Mouse (Mus musculus) neural tube, embryonic 14.5 days (tissue): ENCODE results near the gene Lmo3. TPM values are rescaled to one million over a fixed set of nuclear protein-coding genes. Genes with fewer than 3 reads are reported as not detected.
A peak's percentile ranks its signal among the peaks of the same experiment; 100 is the strongest.

Experiments used
- ATAC-seq: fragments of 200-750 bp; cut with Nextera tagmentation; 2 replicates; pipeline ENCODE4 v1.8.0; 2017; ENCODE audit warnings: low read depth, mild to moderate bottlenecking, moderate TSS enrichment, moderate library complexity
- H3K27ac ChIP-seq: fragments of 300-500 bp; sonication (generic); 2 replicates; pipeline ENCODE4 v1.5.1; 2014; ENCODE audit warnings: low read depth, mild to moderate bottlenecking, control low read depth, low read length, moderate library complexity, mixed read lengths
- H3K27me3 ChIP-seq: fragments of 300-500 bp; sonication (generic); 2 replicates; pipeline ENCODE4 v1.6.1; 2014; ENCODE audit warnings: low read length; ENCODE audit not compliant: control insufficient read depth, insufficient read depth
- H3K36me3 ChIP-seq: fragments of 300-500 bp; sonication (generic); 2 replicates; pipeline ENCODE4 v1.6.1; 2014; ENCODE audit warnings: low read length, mixed read lengths; ENCODE audit not compliant: control insufficient read depth, insufficient read depth
- H3K4me1 ChIP-seq: fragments of 300-500 bp; sonication (generic); 2 replicates; pipeline ENCODE4 v1.6.1; 2014; ENCODE audit warnings: low read length; ENCODE audit not compliant: control insufficient read depth, insufficient read depth
- H3K4me2 ChIP-seq: fragments of 300-500 bp; sonication (generic); 2 replicates; pipeline ENCODE4 v1.6.1; 2014; ENCODE audit warnings: mild to moderate bottlenecking, low read depth, low read length, control low read depth
- H3K4me3 ChIP-seq: fragments of 300-500 bp; sonication (generic); 2 replicates; pipeline ENCODE4 v1.5.1; 2014; ENCODE audit warnings: low read depth, low read length, control low read depth, mixed read lengths
- H3K9ac ChIP-seq: fragments of 300-500 bp; sonication (generic); replicated peaks from 2 replicates; pipeline ENCODE4 v1.6.1; 2014; ENCODE audit warnings: low read depth, mild to moderate bottlenecking, control low read depth, low read length, mixed read lengths
- H3K9me3 ChIP-seq: fragments of 300-500 bp; sonication (generic); 2 replicates; pipeline ENCODE4 v1.6.1; 2016; ENCODE audit warnings: low read length; ENCODE audit not compliant: control insufficient read depth
- WGBS: fragments of 180-500 bp; shearing (Covaris S2); extraction: QIAGEN DNeasy Blood & Tissue Kit; methylation state at CpG from one replicate; pipeline ENCODE4 v1.1.7; 2014; 5-methylcytosine and 5-hydroxymethylcytosine counted together
- polyA plus RNA-seq: library from polyadenylated mRNA; unstranded; fragments of >200 nt; fragmentation: Nextera tagmentation; extraction: Ambion mirVana; gene quantifications from 2 replicates; pipeline ENCODE4 v1.2.1, GENCODE M21; 2014

Lmo3 gene
- polyA plus RNA-seq, 1 experiment from 2014 or later: 89.8 TPM

GRCm38 (mm10) chr6:138427394-138427793 lies 154.4 kb downstream of the Lmo3 start:
- Histone ChIP-seq H3K4me3 (no peak overlapping the region), H3K9ac (no peak overlapping the region), H3K9me3 (no peaks in the 10 kb centered on the region), H3K36me3 (no peaks in the 10 kb centered on the region), H3K4me2 (no peak overlapping the region), H3K4me1 (peaks cover 14% of the 10 kb centered on the region), H3K27ac (no peak overlapping the region), H3K27me3 (no peaks in the 10 kb centered on the region)
- ATAC-seq: no peak
- WGBS: 5% methylated on average over 6 of the region's 6 CpGs

- Histone ChIP-seq H3K36me3 (no peaks in the 10 kb centered on the region), H3K27me3 (no peaks in the 10 kb centered on the region), H3K4me3 (no peak overlapping the region), H3K9me3 (no peaks in the 10 kb centered on the region), H3K4me2 (no peak overlapping the region), H3K9ac (no peak overlapping the region), H3K27ac (no peak overlapping the region), H3K4me1 (peaks cover 14% of the 10 kb centered on the region)
- ATAC-seq: no peak
- 14% methylated on average over 3 of the region's 3 CpGs for WGBS
These were observed 154.9 kb downstream of the Lmo3 start for GRCm38 (mm10) chr6:138426894-138427293.

DNA sequence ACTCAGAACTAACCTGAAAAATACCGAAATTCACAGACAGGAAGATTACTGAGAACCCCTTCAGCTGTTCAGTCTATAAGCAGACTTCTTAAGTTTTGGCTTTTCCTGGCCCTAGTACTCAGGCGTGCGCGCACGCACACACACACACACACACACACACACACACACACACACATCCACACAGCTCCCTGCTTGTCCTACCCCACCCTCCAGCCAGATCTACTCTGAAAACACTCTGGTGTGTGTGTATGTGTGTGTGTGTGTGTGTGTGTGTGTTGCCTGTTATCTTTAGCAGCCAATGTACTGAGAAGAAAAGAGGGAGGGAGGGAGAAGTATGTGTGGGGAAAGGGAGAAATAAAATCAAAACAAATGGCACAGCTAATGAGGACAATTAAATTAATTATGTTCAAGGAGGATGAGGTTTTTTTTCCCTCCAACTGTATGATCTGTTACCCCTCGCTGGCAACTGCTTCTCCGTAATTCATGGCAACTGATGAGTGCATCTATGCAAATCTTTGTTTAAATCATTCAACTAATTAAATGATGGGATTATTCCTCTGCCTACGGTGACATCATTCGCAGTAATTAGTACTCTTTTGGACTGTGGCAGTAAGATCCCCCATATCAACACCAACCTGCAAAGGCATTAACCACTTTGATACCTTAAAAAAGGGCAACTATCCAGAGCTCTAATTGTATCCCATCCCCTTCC lies 157.1 kb downstream of the Lmo3 start:
- Histone ChIP-seq H3K9ac (no peak overlapping the region), H3K4me1 (peaks cover 14% of the 10 kb centered on the region)

GRCm38 (mm10) chr6:138422671-138423321 lies 159.0 kb downstream of the Lmo3 start:
- peak overlapping the region; percentile 75 for H3K4me2 ChIP-seq
- H3K27me3 ChIP-seq: no peaks in the 10 kb centered on the region
- peak overlapping the region; percentile 42 for H3K4me3 ChIP-seq
- under 1% methylated on average over 16 of the region's 16 CpGs for WGBS
- peak overlapping the region; percentile 34 for H3K9ac ChIP-seq
- no peaks in the 10 kb centered on the region for H3K36me3 ChIP-seq
- H3K4me1 ChIP-seq: peaks cover 16% of the 10 kb centered on the region
- peak; percentile 22; the same call in 1 of the 2 replicates for ATAC-seq
- H3K27ac ChIP-seq: peak overlapping the region; percentile 70
- no peaks in the 10 kb centered on the region for H3K9me3 ChIP-seq

More for the DNA sequence above, 157.1 kb downstream of the Lmo3 start:
- Histone ChIP-seq H3K4me2 (peak overlapping the region; percentile 18; the same call in 1 of the 2 replicates), H3K4me3 (no peak overlapping the region; the same call in 1 of the 2 replicates), H3K27ac (no peak overlapping the region), H3K36me3 (no peaks in the 10 kb centered on the region), H3K9me3 (no peaks in the 10 kb centered on the region), H3K27me3 (no peaks in the 10 kb centered on the region)
- peak; percentile 18; the same call in 1 of the 2 replicates for ATAC-seq
- WGBS: 56% methylated on average over 9 of the region's 9 CpGs

DNA sequence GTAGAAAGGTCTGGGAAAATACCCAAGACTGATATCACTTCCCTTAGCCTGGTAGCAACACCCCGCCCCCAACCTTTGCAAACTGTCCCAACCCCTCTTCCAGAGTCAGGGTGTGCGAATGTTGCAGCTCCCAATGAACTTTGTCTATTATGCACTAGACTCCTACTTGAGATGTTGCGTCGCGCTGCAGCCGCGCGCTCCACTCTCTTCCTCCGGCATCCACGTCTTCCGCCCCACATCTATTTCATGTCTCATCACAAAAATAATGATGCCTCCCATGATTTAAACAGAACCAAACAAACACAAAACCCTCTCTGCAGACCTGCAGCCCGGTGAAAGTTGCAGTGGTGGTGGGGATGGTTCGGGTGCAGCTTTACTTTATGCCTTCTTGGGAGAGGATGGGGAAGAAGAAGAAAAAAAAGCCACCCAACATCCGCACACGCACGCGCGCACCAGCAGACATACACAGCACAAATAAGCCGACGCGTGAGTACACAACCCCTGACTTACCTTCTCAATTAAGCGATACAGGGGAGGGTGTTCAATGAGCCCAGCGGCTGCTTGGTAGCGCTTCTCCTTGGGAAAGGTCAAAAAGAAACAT lies 159.7 kb downstream of the Lmo3 start:
- peak overlapping the region; percentile 75 for H3K4me2 ChIP-seq
- H3K27me3 ChIP-seq: no peaks in the 10 kb centered on the region
- no peaks in the 10 kb centered on the region for H3K36me3 ChIP-seq
- ATAC-seq: peak; percentile 13; the same call in 1 of the 2 replicates
- H3K9ac ChIP-seq: peak overlapping the region; percentile 25
- under 1% methylated on average over 24 of the region's 24 CpGs for WGBS
- peak overlapping the region; percentile 42 for H3K4me3 ChIP-seq
- peak overlapping the region; percentile 70; the same call in 1 of the 2 replicates for H3K27ac ChIP-seq
- H3K4me1 ChIP-seq: peaks cover 16% of the 10 kb centered on the region
- H3K9me3 ChIP-seq: no peaks in the 10 kb centered on the region

DNA sequence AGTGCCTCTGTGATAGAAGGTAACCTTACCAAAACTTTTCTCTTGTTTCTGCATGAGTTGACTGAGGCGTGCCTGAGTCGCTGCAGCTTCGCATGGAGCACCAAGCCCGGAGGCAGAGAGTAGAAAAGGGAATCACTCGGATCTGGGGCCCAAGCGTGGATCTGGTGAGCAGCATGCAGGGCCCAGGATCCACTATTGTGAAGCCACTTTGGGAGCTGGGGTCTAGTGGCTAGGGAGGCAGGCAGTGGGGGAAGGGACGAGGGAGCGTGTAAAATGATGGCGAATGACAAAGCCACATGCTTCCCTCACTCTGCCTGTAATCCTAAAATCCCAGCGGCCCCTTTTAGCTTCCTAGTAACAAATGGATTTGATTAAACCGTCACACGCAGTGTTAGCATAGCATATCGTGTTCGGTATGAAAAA lies 160.6 kb downstream of the Lmo3 start:
- Histone ChIP-seq H3K36me3 (no peaks in the 10 kb centered on the region), H3K9me3 (no peaks in the 10 kb centered on the region), H3K4me3 (peak overlapping the region; percentile 42), H3K9ac (peak overlapping the region; percentile 25), H3K4me1 (peaks cover 10% of the 10 kb centered on the region), H3K4me2 (peak overlapping the region; percentile 75), H3K27ac (peak overlapping the region; percentile 57), H3K27me3 (no peaks in the 10 kb centered on the region)
- peak; percentile 38 for ATAC-seq
- under 1% methylated on average over 14 of the region's 14 CpGs for WGBS

DNA sequence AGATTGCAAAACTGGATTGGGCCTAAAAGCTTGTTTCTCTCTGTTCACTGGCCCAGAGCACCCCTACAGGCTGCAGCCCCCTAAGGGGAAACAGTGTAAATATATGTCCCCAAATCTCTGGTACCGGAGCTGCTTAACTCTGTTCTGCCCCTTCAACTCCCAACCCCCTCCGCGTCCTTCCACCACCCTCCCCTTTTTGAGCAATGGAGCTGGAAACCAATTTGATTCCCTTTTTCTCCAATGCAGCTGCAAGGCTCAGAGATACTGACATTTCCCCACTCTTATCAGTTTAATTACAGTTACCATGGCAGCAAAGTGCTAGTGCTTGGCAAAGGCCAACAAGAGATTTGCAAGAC lies 161.3 kb downstream of the Lmo3 start:
- Histone ChIP-seq H3K27ac (peak overlapping the region; percentile 57), H3K9ac (peak overlapping the region; percentile 3), H3K9me3 (no peaks in the 10 kb centered on the region), H3K36me3 (no peaks in the 10 kb centered on the region), H3K4me1 (peaks cover 6% of the 10 kb centered on the region), H3K27me3 (no peaks in the 10 kb centered on the region), H3K4me3 (peak overlapping the region; percentile 42), H3K4me2 (peak overlapping the region; percentile 75)
- 2% methylated on average over 3 of the region's 3 CpGs for WGBS
- ATAC-seq: peak; percentile 51

- peak overlapping the region; percentile 57 for H3K27ac ChIP-seq
- peak overlapping the region; percentile 42 for H3K4me3 ChIP-seq
- peak overlapping the region; percentile 3 for H3K9ac ChIP-seq
- H3K36me3 ChIP-seq: no peaks in the 10 kb centered on the region
- peak; percentile 23 for ATAC-seq
- H3K4me1 ChIP-seq: peaks cover 4% of the 10 kb centered on the region
- H3K9me3 ChIP-seq: no peaks in the 10 kb centered on the region
- peak overlapping the region; percentile 75 for H3K4me2 ChIP-seq
- WGBS: 9% methylated on average over 8 of the region's 8 CpGs
- H3K27me3 ChIP-seq: no peaks in the 10 kb centered on the region
These were observed 161.8 kb downstream of the Lmo3 start for GRCm38 (mm10) chr6:138419871-138420535.
